Mouse (Mus musculus) intestine, embryonic 14.5 days (tissue): ENCODE results near the gene Serpinb9e. TPM values are rescaled to one million over a fixed set of nuclear protein-coding genes. Genes with fewer than 3 reads are reported as not detected.
"Not testable (repeated sequence)": the region's sequence is repeated elsewhere in the genome, so short reads cannot be mapped to it uniquely, and the experiment has no call there.

Experiments
- ATAC-seq: fragments of 200-750 bp; cut with Nextera tagmentation; replicated peaks from 2 replicates; pipeline ENCODE4 v1.8.0; 2017; ENCODE audit warnings: low read depth, moderate number of reproducible peaks, moderate TSS enrichment, moderate library complexity; ENCODE audit not compliant: low FRiP score, low TSS enrichment
- DNase-seq: peaks from one replicate; pipeline ENCODE4 v3.0.0-alpha.2; 2018; ENCODE audit warnings: low spot score
- H3K27ac ChIP-seq: fragments of 300-500 bp; sonication (generic); 2 replicates; pipeline ENCODE4 v1.5.1; 2014; ENCODE audit warnings: low read depth, mild to moderate bottlenecking, control low read depth
- H3K27me3 ChIP-seq: fragments of 300-500 bp; sonication (generic); replicated peaks from 2 replicates; pipeline ENCODE4 v1.6.1; 2014; ENCODE audit warnings: low read length, control low read depth; ENCODE audit not compliant: control insufficient read depth, insufficient read depth
- H3K36me3 ChIP-seq: fragments of 300-500 bp; sonication (generic); 2 replicates; pipeline ENCODE4 v1.6.1; 2014; ENCODE audit warnings: low read length, control low read depth; ENCODE audit not compliant: control insufficient read depth, insufficient read depth
- H3K4me1 ChIP-seq: fragments of 300-500 bp; sonication (generic); replicated peaks from 2 replicates; pipeline ENCODE4 v1.6.1; 2014; ENCODE audit warnings: low read length, control low read depth, mixed read lengths; ENCODE audit not compliant: control insufficient read depth, insufficient read depth
- H3K4me2 ChIP-seq: fragments of 300-500 bp; sonication (generic); 2 replicates; pipeline ENCODE4 v1.6.1; 2014; ENCODE audit warnings: low read length
- H3K4me3 ChIP-seq: fragments of 300-500 bp; sonication (generic); 2 replicates; pipeline ENCODE4 v1.5.1; 2014; ENCODE audit warnings: low read depth, low read length, control low read depth, mixed read lengths
- H3K9ac ChIP-seq: fragments of 300-500 bp; sonication (generic); 2 replicates; pipeline ENCODE4 v1.6.1; 2014; ENCODE audit warnings: mild to moderate bottlenecking, low read length
- H3K9me3 ChIP-seq: fragments of 300-500 bp; sonication (generic); 2 replicates; pipeline ENCODE4 v1.6.1; 2016; ENCODE audit warnings: low read length, control low read depth; ENCODE audit not compliant: control insufficient read depth
- WGBS: fragments of 180-500 bp; shearing (Covaris S2); extraction: QIAGEN DNeasy Blood & Tissue Kit; methylation state at CpG from one replicate; pipeline ENCODE4 v1.1.7; 2014; 5-methylcytosine and 5-hydroxymethylcytosine counted together
- polyA plus RNA-seq: library from polyadenylated mRNA; unstranded; fragments of >200 nt; fragmentation: Nextera tagmentation; extraction: Ambion mirVana; gene quantifications from 2 replicates; pipeline ENCODE4 v1.2.1, GENCODE M21; 2014

Gene Serpinb9e
- polyA plus RNA-seq = not detected in 2 replicates

GRCm38 (mm10) chr13:33249312-33249711 is at the start of gene Serpinb9e:
Gene Serpinb9e (plus strand): TSS chr13:33249612.
- H3K36me3 ChIP-seq, H3K27me3 ChIP-seq, ATAC-seq, H3K4me3 ChIP-seq, DNase-seq, H3K4me2 ChIP-seq, H3K4me1 ChIP-seq, H3K9me3 ChIP-seq, H3K9ac ChIP-seq, H3K27ac ChIP-seq: not testable (repeated sequence)
- 88% methylated on average over 2 of the region's 2 CpGs for WGBS

- Histone ChIP-seq H3K9ac (no peak overlapping the region), H3K36me3 (no peaks in the 10 kb centered on the region), H3K4me3 (no peak overlapping the region), H3K27me3 (no peaks in the 10 kb centered on the region), H3K4me2 (no peak overlapping the region), H3K27ac (no peak overlapping the region), H3K9me3 (no peaks in the 10 kb centered on the region), H3K4me1 (no peaks in the 10 kb centered on the region)
- WGBS = 70% methylated on average over 2 of the region's 2 CpGs
- ATAC-seq (no peak), DNase-seq (no peak)
Measured at GRCm38 (mm10) chr13:33199740-33200139, 49.7 kb upstream of the Serpinb9e start.

GRCm38 (mm10) chr13:33308631-33309030 is 59.2 kb downstream of the Serpinb9e start:
- not testable (repeated sequence) for H3K27me3 ChIP-seq, DNase-seq, H3K27ac ChIP-seq, ATAC-seq, H3K4me2 ChIP-seq, H3K9ac ChIP-seq, H3K36me3 ChIP-seq, H3K9me3 ChIP-seq, H3K4me3 ChIP-seq, H3K4me1 ChIP-seq
- 80% methylated on average over 4 of the region's 4 CpGs for WGBS

Other genes with a start within 250 kb of the Serpinb9e start
- gene Serpinb9, start 246.4 kb upstream of the Serpinb9e start, polyA plus RNA-seq = 10.8 and 12.5 TPM in 2 replicates
- gene Serpinb9b, start 222.2 kb upstream of the Serpinb9e start, polyA plus RNA-seq = 0.12 and 0.17 TPM in 2 replicates
- gene Serpinb1b, start 171.0 kb upstream of the Serpinb9e start, polyA plus RNA-seq = 0.34 TPM in 1 of 2 replicates, not detected in the other
- gene Serpinb9c, start 89.9 kb upstream of the Serpinb9e start, polyA plus RNA-seq = not detected in 2 replicates
- not detected in 2 replicates for gene Serpinb9d, start 56.7 kb upstream of the Serpinb9e start, polyA plus RNA-seq
- gene Serpinb9f, start 74.5 kb downstream of the Serpinb9e start, polyA plus RNA-seq = not detected in 2 replicates
- not detected in 2 replicates for gene Gm11397, start 146.1 kb downstream of the Serpinb9e start, polyA plus RNA-seq
- not detected in 2 replicates for gene Serpinb9g, start 235.2 kb downstream of the Serpinb9e start, polyA plus RNA-seq